Comparison of ENCODE assay signal across 25 mouse cellular contexts in genomic region chr5:31742521-31743031, GRCm38 (mm10). TPM values are rescaled to one million over a fixed set of nuclear protein-coding genes. Genes with fewer than 3 reads are reported as not detected.
A peak's percentile ranks its signal among the peaks of the same experiment; 100 is the strongest.
DNase-seq lines count a peak whose midpoint lies in the region; ATAC-seq and TF ChIP-seq lines count a peak whose summit lies in the region.
"Had no signal": no experiment of that assay in that cellular context is flagged by ENCODE, and none has a peak within 500 bp of the region (broad histone marks: within the 10 kb centered on the region; RNA-seq: fewer than 3 reads in every experiment).

No protein-coding gene starts in this region.

- peaks cover 6% of the 10 kb centered on the region; the same call in 1 of the 2 replicates for H3K4me1 ChIP-seq in liver, adult 2 months (ENCODE audit: control insufficient read depth, insufficient read depth, low read length)
- no peaks in the 10 kb centered on the region for H3K4me1 ChIP-seq in liver, postnatal 0 days (ENCODE audit: insufficient read depth)
- H3K4me1 ChIP-seq: embryonic facial prominence, embryonic 12.5 days; embryonic facial prominence, embryonic 15.5 days; hindbrain, embryonic 10.5 days; hindbrain, embryonic 13.5 days; intestine, embryonic 15.5 days had no signal

- H3K4me3 ChIP-seq in liver, adult 2 months (ENCODE audit: insufficient read depth, low read depth, low read length), result no peak overlapping the region
- no peak overlapping the region for H3K4me3 ChIP-seq in liver, postnatal 0 days (ENCODE audit: low read depth, low read length)
- H3K4me3 ChIP-seq: embryonic facial prominence, embryonic 12.5 days; embryonic facial prominence, embryonic 15.5 days; gastrocnemius, adult 2 months; heart, embryonic 10.5 days; heart, embryonic 13.5 days; hindbrain, embryonic 10.5 days; hindbrain, embryonic 13.5 days; intestine, embryonic 15.5 days had no signal

- no peak overlapping the region for H3K9ac ChIP-seq in liver, adult 2 months (ENCODE audit: low read depth, low read length)
- H3K9ac ChIP-seq in liver, postnatal 0 days (replicated peaks), result no peak overlapping the region
- H3K9ac ChIP-seq: embryonic facial prominence, embryonic 12.5 days; embryonic facial prominence, embryonic 15.5 days; forebrain, postnatal 0 days; heart, embryonic 13.5 days; hindbrain, embryonic 13.5 days; intestine, embryonic 15.5 days had no signal

- no peak for TF ChIP-seq EP300 in liver, postnatal 0 days (IDR thresholded peaks at IDR 0.05; ENCODE audit: low read depth)

- H3K36me3 ChIP-seq in liver, adult 2 months (ENCODE audit: control insufficient read depth, insufficient read depth, low read length), result no peaks in the 10 kb centered on the region
- H3K36me3 ChIP-seq in liver, postnatal 0 days (replicated peaks; ENCODE audit: insufficient read depth, low read length), result no peaks in the 10 kb centered on the region
- H3K36me3 ChIP-seq: embryonic facial prominence, embryonic 12.5 days; embryonic facial prominence, embryonic 15.5 days; heart, embryonic 10.5 days; hindbrain, embryonic 10.5 days; hindbrain, embryonic 13.5 days; intestine, embryonic 15.5 days had no signal

- no peak overlapping the region for H3K4me2 ChIP-seq in liver, postnatal 0 days (ENCODE audit: low read depth, low read length)
- H3K4me2 ChIP-seq: embryonic facial prominence, embryonic 12.5 days; embryonic facial prominence, embryonic 15.5 days; heart, embryonic 13.5 days; hindbrain, embryonic 13.5 days; intestine, embryonic 15.5 days had no signal

- no peaks in the 10 kb centered on the region; the same call in 1 of the 2 replicates for H3K79me2 ChIP-seq in liver, adult 2 months (ENCODE audit: control insufficient read depth, insufficient read depth, low read length)

- H3K27ac ChIP-seq in liver, adult 2 months (replicated peaks; ENCODE audit: insufficient read depth, low read depth, low read length), result no peak overlapping the region
- H3K27ac ChIP-seq in liver, postnatal 0 days (ENCODE audit: low read depth), result no peak overlapping the region
- H3K27ac ChIP-seq: embryonic facial prominence, embryonic 12.5 days; embryonic facial prominence, embryonic 15.5 days; gastrocnemius, adult 2 months; heart, embryonic 10.5 days; heart, embryonic 13.5 days; hindbrain, embryonic 10.5 days; hindbrain, embryonic 13.5 days; intestine, embryonic 15.5 days had no signal

- ATAC-seq in liver, postnatal 0 days, result no peak
- ATAC-seq: activated CD4-positive, CD25-positive, alpha-beta regulatory T cell, adult 4 months; CD4-positive, CD25-positive, alpha-beta regulatory T cell, adult 4 months; forebrain, embryonic 14.5 days; forebrain, postnatal 0 days; hindbrain, embryonic 16.5 days; intestine, embryonic 15.5 days had no signal

- no peaks in the 10 kb centered on the region for H3K9me3 ChIP-seq in liver, postnatal 0 days (ENCODE audit: low read length)
- H3K9me3 ChIP-seq: embryonic facial prominence, embryonic 12.5 days; embryonic facial prominence, embryonic 15.5 days; heart, embryonic 10.5 days; heart, embryonic 13.5 days; hindbrain, embryonic 10.5 days; hindbrain, embryonic 13.5 days; intestine, embryonic 15.5 days had no signal

- H3K27me3 ChIP-seq in liver, adult 2 months (ENCODE audit: control insufficient read depth, insufficient read depth, low read length), result no peaks in the 10 kb centered on the region
- no peaks in the 10 kb centered on the region for H3K27me3 ChIP-seq in liver, postnatal 0 days (ENCODE audit: insufficient read depth, low read length)
- H3K27me3 ChIP-seq: embryonic facial prominence, embryonic 12.5 days; embryonic facial prominence, embryonic 15.5 days; heart, embryonic 13.5 days; hindbrain, embryonic 13.5 days; intestine, embryonic 15.5 days had no signal

- TF ChIP-seq CTCF in liver, adult 2 months (IDR thresholded peaks at IDR 0.05; ENCODE audit: low read depth, low read length), result no peak
- no peak for TF ChIP-seq CTCF in liver, postnatal 0 days (IDR thresholded peaks at IDR 0.05; ENCODE audit: low read depth)

- 43% methylated on average over 4 of the region's 4 CpGs for WGBS in liver, adult 2 months
- 71% methylated on average over 4 of the region's 4 CpGs for WGBS in liver, postnatal 0 days (ENCODE audit: insufficient replicate concordance)

- no peak for TF ChIP-seq POLR2A in liver, adult 2 months (IDR thresholded peaks at IDR 0.05; ENCODE audit: extremely low read depth, insufficient read depth, low read length)

- peak; percentile 12 for DNase-seq in embryo, embryonic 10 days (ENCODE audit: low spot score)
- no peak for DNase-seq in embryo, embryonic 9.5 days (ENCODE audit: extremely low spot score)
- peak; percentile 64 for DNase-seq in liver, adult 2 months (ENCODE audit: extremely low read depth, low read depth, low spot score)
- DNase-seq in liver, postnatal 0 days, result no peak
- DNase-seq in 3134 (ENCODE audit: extremely low read depth, insufficient read length, low spot score), result peak; percentile 34
- DNase-seq in testis, postnatal 14 days (ENCODE audit: low spot score), result no peak
- DNase-seq: cerebellum, adult 11-12 months; cerebellum, adult 8-10 months; cerebellum, postnatal 10 days; cerebellum, postnatal 36 days; forebrain, postnatal 0 days; gastrocnemius, adult 2 months; gastrocnemius, postnatal 14 days; heart, adult 18-20 months had no signal

RNA-seq across cellular contexts. Expression of gene Babam2, which starts 45.1 kb away (rescaled TPM):
- 18.9 and 25.0 TPM in 2 replicates for total RNA-seq in liver, adult 2 months (2014; rRNA removed)
- polyA plus RNA-seq in liver, adult 2 months (2012; rRNA removed), result 16.0 and 20.1 TPM in 2 replicates
- 22.1 and 25.2 TPM in 2 replicates for polyA plus RNA-seq in liver, postnatal 0 days (2015; fragmentation: Nextera tagmentation; extraction: Ambion mirVana)

RNA-seq across cellular contexts. Expression of gene Rbks, which starts 45.1 kb away (rescaled TPM):
- total RNA-seq in liver, adult 2 months (2014; rRNA removed), result 15.8 and 18.4 TPM in 2 replicates
- polyA plus RNA-seq in liver, adult 2 months (2012; rRNA removed), result 11.4 and 11.6 TPM in 2 replicates
- polyA plus RNA-seq in liver, postnatal 0 days (2015; fragmentation: Nextera tagmentation; extraction: Ambion mirVana), result 23.4 and 24.1 TPM in 2 replicates

Comparison
In these comparisons a context has a peak if more than half of its experiments do, and no peak if none do; other contexts are left out.
1. DNase-seq: peak in embryo, embryonic 10 days (single experiment), liver, adult 2 months (single experiment) and 3134 (single experiment); none in embryo, embryonic 9.5 days (single experiment), liver, postnatal 0 days (single experiment) and testis, postnatal 14 days (single experiment).